Mouse (Mus musculus) thymus, adult 2 months (tissue): Measurements from ENCODE around the gene Hecw1. TPM values are rescaled to one million over a fixed set of nuclear protein-coding genes. Genes with fewer than 3 reads are reported as not detected.

ENCODE experiments used
- DNase-seq: peaks from one replicate; pipeline ENCODE4 v3.0.0; 2021
- H3K27ac ChIP-seq: fragments of 200-500 bp; 2 replicates; pipeline ENCODE4 v1.5.1; 2012; ENCODE audit warnings: low read length, control low read depth; ENCODE audit not compliant: control insufficient read depth, insufficient read depth
- H3K27me3 ChIP-seq: fragments of 200-500 bp; 2 replicates; pipeline ENCODE4 v1.6.1; 2012; ENCODE audit warnings: mild to moderate bottlenecking, low read length, moderate library complexity, mixed read lengths; ENCODE audit not compliant: control insufficient read depth, insufficient read depth
- H3K36me3 ChIP-seq: fragments of 200-500 bp; 2 replicates; pipeline ENCODE4 v1.6.1; 2012; ENCODE audit warnings: mild to moderate bottlenecking, low read length, moderate library complexity; ENCODE audit not compliant: control insufficient read depth, insufficient read depth
- H3K4me1 ChIP-seq: fragments of 200-500 bp; replicated peaks from 2 replicates; pipeline ENCODE4 v1.6.1; 2012; ENCODE audit warnings: low read length; ENCODE audit not compliant: control insufficient read depth, insufficient read depth
- H3K4me3 ChIP-seq: fragments of 200-500 bp; 2 replicates; pipeline ENCODE4 v1.5.1; 2012; ENCODE audit warnings: mild to moderate bottlenecking, low read length, control low read depth, moderate library complexity; ENCODE audit not compliant: control insufficient read depth, insufficient read depth
- CTCF ChIP-seq: fragments of 200-500 bp; IDR thresholded peaks from 2 replicates; pipeline ENCODE4 v1.5.1; 2012; ENCODE audit warnings: mild to moderate bottlenecking, control low read depth, low read length, moderate library complexity, borderline replicate concordance; ENCODE audit not compliant: control insufficient read depth, poor library complexity, insufficient read depth; ENCODE audit errors: extremely low read depth
- POLR2A ChIP-seq: fragments of 200-500 bp; IDR thresholded peaks from 2 replicates; pipeline ENCODE4 v1.6.1; 2012; ENCODE audit warnings: mild to moderate bottlenecking, low read length, control low read depth, moderate library complexity; ENCODE audit not compliant: control insufficient read depth, poor library complexity, insufficient read depth; ENCODE audit errors: extremely low read depth
- WGBS: fragments of 180-500 bp; shearing (Covaris S2); methylation state at CpG from one replicate; pipeline ENCODE4 v1.1.7; 2018; 5-methylcytosine and 5-hydroxymethylcytosine counted together
- polyA plus RNA-seq: library from polyadenylated mRNA; depleted of rRNA; stranded (reverse); fragments of >200 nt; gene quantifications from 2 replicates; pipeline ENCODE4 v1.2.3, GENCODE M21; 2012

The Hecw1 gene
- polyA plus RNA-seq, 1 experiment, result 0.12 TPM

DNA sequence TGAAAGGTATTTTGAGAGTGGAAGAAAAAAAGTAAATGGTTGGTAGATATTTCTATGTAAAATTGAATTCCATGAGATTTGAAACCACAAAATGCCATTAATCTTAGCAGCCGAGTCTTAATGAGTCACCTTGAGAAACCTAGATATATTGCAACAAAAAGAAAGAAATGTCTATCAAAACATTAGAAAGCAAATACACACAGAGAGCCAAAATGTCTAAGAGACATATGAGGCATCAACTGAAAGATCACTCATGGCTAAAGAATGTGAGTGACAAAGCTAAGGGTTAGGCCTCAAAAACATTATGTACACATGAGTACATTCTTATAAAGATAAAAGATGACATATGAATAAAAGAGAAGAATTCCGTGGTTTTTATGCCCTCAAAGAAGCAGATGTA lies 26.1 kb downstream of the Hecw1 start:
- H3K27me3 ChIP-seq, result no peaks in the 10 kb centered on the region
- DNase-seq, result no peak
- 81% methylated on average over 2 of the region's 2 CpGs for WGBS
- TF ChIP-seq CTCF, result no peak
- no peak for TF ChIP-seq POLR2A
- no peak overlapping the region for H3K27ac ChIP-seq
- no peaks in the 10 kb centered on the region for H3K36me3 ChIP-seq
- no peak overlapping the region for H3K4me3 ChIP-seq
- no peaks in the 10 kb centered on the region for H3K4me1 ChIP-seq

- TF ChIP-seq CTCF, result no peak
- no peak for TF ChIP-seq POLR2A
- no peaks in the 10 kb centered on the region for H3K27me3 ChIP-seq
- 100% methylated on average over 2 of the region's 2 CpGs for WGBS
Observed at GRCm38 (mm10) chr13:14487812-14488211, 35.2 kb downstream of the Hecw1 start.

GRCm38 (mm10) chr13:14471121-14471520 lies 51.9 kb downstream of the Hecw1 start:
- Histone ChIP-seq H3K27ac (no peak overlapping the region), H3K4me1 (no peaks in the 10 kb centered on the region), H3K27me3 (no peaks in the 10 kb centered on the region), H3K36me3 (no peaks in the 10 kb centered on the region), H3K4me3 (no peak overlapping the region)
- TF ChIP-seq POLR2A, result no peak
- DNase-seq, result no peak
- 94% methylated on average over 1 of the region's 1 CpGs for WGBS

More at GRCm38 (mm10) chr13:14487812-14488211, 35.2 kb downstream of the Hecw1 start:
- H3K27ac ChIP-seq, result no peak overlapping the region
- no peaks in the 10 kb centered on the region for H3K4me1 ChIP-seq
- DNase-seq, result no peak
- H3K4me3 ChIP-seq, result no peak overlapping the region
- no peaks in the 10 kb centered on the region for H3K36me3 ChIP-seq

DNA sequence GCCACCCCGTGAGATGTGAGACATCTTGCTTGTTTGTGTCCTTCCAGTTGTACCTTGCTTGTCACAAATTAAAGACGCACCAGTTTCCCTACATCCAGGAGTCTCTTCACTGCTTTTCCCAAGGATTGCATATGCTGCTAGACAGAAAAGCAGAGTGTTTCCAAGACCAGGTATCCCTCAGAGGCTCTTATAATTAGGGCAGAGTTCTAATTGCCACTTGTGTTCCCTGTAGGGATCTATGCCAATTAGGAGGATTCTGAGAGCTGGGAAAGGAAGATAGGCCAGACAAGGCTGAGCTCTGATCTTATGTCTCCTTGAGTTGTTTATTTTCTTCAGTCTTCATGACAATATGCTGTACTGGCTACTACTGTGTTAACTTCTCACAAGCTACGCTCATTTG lies 55.5 kb downstream of the Hecw1 start:
- TF ChIP-seq POLR2A (no peak), CTCF (no peak)
- H3K4me1 ChIP-seq, result no peaks in the 10 kb centered on the region

DNA sequence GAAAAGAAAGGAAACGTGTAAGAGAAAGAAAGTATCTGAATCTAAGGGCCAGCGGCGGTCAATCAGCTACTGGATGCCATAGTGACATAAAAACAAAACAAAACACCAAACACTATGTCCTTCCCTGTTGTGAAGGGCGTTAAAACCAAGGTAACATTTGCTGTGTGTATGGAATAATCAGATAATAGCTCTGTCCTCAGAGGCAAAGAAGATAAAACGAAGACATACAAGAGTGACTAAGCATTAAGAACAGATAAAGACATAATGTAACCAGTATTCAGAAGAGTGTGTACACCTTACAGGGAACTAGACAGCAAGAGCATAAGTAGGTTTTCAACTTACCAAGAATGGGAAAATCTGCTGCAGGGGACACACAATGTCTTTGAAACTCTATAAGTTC lies 62.0 kb downstream of the Hecw1 start:
- no peak for DNase-seq
- Histone ChIP-seq H3K4me3 (no peak overlapping the region), H3K36me3 (no peaks in the 10 kb centered on the region), H3K4me1 (no peaks in the 10 kb centered on the region), H3K27ac (no peak overlapping the region), H3K27me3 (no peaks in the 10 kb centered on the region)
- TF ChIP-seq CTCF (no peak), POLR2A (no peak)
- 91% methylated on average over 5 of the region's 5 CpGs for WGBS

More for the DNA sequence above, 55.5 kb downstream of the Hecw1 start:
- 83% methylated on average over 3 of the region's 3 CpGs for WGBS
- Histone ChIP-seq H3K36me3 (no peaks in the 10 kb centered on the region), H3K27me3 (no peaks in the 10 kb centered on the region), H3K4me3 (no peak overlapping the region), H3K27ac (no peak overlapping the region)
- DNase-seq, result no peak

- no peak for TF ChIP-seq POLR2A
- H3K4me1 ChIP-seq, result no peaks in the 10 kb centered on the region
- 54% methylated on average over 2 of the region's 2 CpGs for WGBS
Observed at GRCm38 (mm10) chr13:14457043-14457442, 66.0 kb downstream of the Hecw1 start.

GRCm38 (mm10) chr13:14439540-14439939 lies 83.5 kb downstream of the Hecw1 start:
- H3K36me3 ChIP-seq, result no peaks in the 10 kb centered on the region
- TF ChIP-seq POLR2A (no peak), CTCF (no peak)

More at GRCm38 (mm10) chr13:14457043-14457442, 66.0 kb downstream of the Hecw1 start:
- H3K27ac ChIP-seq, result no peak overlapping the region
- no peak overlapping the region for H3K4me3 ChIP-seq
- no peaks in the 10 kb centered on the region for H3K27me3 ChIP-seq
- H3K36me3 ChIP-seq, result no peaks in the 10 kb centered on the region
- no peak for DNase-seq

More at GRCm38 (mm10) chr13:14439540-14439939, 83.5 kb downstream of the Hecw1 start:
- Histone ChIP-seq H3K4me1 (no peaks in the 10 kb centered on the region), H3K27ac (no peak overlapping the region), H3K27me3 (no peaks in the 10 kb centered on the region), H3K4me3 (no peak overlapping the region)
- no peak for DNase-seq
